Mouse (Mus musculus) testis, adult 2 months (tissue): Measurements from ENCODE around the gene Acer1.

Experiments used
- CTCF ChIP-seq: fragments of 200-500 bp; IDR thresholded peaks from 2 replicates; pipeline ENCODE4 v1.5.1; 2012; ENCODE audit warnings: low read depth, mild to moderate bottlenecking, inconsistent platforms, low read length, moderate library complexity; ENCODE audit not compliant: control insufficient read depth, insufficient read depth, insufficient replicate concordance
- POLR2A ChIP-seq: fragments of 200-500 bp; IDR thresholded peaks from 2 replicates; pipeline ENCODE4 v1.6.1; 2012; ENCODE audit warnings: low read depth, mild to moderate bottlenecking, inconsistent platforms, low read length, moderate library complexity; ENCODE audit not compliant: control insufficient read depth

DNA sequence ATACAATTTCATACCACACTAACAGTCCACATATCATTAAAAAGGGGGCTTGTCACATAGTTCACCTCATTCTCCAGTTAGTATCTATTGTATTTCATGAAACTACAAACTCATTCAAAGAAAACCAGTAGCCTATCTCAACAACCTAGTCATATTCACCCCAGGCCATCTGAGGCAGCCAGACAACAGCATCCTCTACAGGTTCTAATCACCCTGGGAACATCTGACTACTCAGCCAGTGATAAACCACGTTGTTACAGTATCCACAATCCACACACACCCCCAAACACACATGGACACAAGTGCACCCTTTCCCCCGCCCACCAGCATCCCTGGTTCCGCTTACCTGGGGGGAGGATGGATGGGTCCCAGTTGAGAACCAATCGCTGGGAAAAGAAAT lies 45.5 kb upstream of the Acer1 start:
- no peak for TF ChIP-seq CTCF
- TF ChIP-seq POLR2A, result no peak
